Mouse (Mus musculus) heart, postnatal 14 days (tissue): ENCODE measurements around the gene Zfp658. TPM values are rescaled to one million over a fixed set of nuclear protein-coding genes. Genes with fewer than 3 reads are reported as not detected.

Source experiments
- DNase-seq, 2 experiments: peaks; one replicate each; pipeline ENCODE4 v3.0.0; 2021 to 2022
- intact Hi-C: fragments of 180-260 bp; cut with DNase I; formaldehyde crosslinking; loops from one replicate; pipeline ENCODE4 v1.15.1; 2025
- total RNA-seq, 2 experiments: library from RNA; stranded (reverse); gene quantifications; 2 replicates each; pipeline ENCODE4 v1.2.3; 2021

Zfp658 gene
- total RNA-seq, 2 experiments from 2014 or later = 0.98 to 1.00 TPM

DNA sequence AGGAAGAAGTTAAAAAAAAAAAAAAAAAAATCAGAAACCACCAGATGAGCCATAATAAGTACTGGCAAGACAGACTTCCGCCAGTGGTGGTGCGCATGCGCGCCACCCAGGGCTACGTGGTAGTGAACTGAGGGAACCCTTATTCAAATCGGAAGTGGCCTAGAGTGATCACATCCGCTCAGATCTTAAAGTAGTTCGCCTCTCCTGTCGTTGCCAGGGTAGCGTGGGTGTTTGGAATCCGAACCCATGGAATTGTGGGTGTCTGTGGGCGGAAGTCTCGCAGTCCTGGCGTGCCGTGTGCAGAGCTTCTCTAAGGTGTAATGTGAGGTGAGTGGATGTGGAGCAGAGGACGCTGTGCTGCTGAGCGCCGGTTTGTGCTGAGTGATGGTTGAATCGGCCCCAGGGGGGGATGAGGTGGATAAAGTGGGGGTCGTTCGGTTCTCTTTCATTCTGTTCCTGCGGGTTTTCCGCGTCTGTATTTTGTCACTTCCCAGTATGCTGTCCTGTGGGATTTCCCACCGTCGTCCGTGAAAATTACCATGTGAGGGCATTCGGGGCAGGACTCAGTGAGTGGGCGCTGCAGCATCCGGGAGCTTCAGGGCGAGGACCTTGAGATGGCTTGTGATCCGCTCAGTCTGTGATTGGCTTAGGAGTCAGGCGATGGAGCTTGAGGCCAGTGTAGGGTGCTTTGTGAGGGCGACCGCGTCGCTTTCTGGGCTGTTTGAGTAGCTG is 17.6 kb downstream of the Zfp658 start, which contains the start of gene Zfp719:
Gene Zfp719, plus strand, starts transcription at position 171 of the 732 bp plus-strand sequence.
- intact Hi-C loops = loop anchor here (5.0 to 10.0 kb wide), 2 partner anchors 93 to 265 kb away; partner anchors contain the start of genes Ctu1 and Zfp715
- peak; percentile 87 to 90 for DNase-seq

DNA sequence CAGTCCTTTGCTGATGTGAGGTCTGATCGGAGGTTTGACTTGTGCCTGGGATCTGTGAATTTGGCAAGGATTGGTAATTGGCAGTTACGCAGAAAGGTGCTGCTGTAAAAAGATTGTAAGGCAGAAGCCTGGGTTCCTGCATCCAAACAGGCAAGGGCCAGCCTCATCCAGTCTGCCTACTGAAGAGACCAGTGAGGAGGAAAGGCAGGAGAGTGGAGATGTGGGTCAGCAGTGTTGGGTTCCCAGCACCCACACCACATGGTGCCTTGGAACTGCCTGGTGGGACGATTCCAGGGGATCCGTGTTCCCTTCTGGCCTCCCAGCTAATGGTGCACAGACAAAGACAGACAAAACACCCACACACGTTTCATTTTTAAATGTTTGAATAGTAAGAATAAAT is 18.5 kb downstream of the Zfp658 start:
- intact Hi-C loops = loop anchor here (10.0 kb wide), 1 partner anchor 266 kb away; the partner anchor contains the start of gene Zfp715
- peak in 1 of 2 experiments; percentile 3 for DNase-seq

DNA sequence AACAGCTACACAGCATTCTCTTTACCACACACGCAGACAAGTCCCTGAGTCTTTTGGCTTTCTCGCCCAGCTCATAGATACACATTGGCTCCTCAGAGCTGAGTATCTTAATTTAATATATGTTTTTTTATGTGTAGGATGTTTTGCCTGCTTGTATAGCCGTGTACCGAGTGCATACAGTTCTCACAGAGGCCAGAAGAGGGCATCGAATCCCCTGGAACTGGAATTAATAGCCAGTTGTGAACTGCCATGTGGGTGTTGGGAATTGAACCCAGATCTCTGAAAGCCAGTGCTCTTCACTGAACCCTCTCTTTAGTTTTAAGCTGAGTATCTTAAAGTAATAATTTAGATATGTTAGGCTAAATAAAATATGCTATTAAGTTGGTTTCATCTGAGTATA is 22.7 kb downstream of the Zfp658 start:
- intact Hi-C loops = loop anchor here (10.0 kb wide), 1 partner anchor 270 kb away; the partner anchor contains the start of gene Zfp715
- no peak for DNase-seq

DNA sequence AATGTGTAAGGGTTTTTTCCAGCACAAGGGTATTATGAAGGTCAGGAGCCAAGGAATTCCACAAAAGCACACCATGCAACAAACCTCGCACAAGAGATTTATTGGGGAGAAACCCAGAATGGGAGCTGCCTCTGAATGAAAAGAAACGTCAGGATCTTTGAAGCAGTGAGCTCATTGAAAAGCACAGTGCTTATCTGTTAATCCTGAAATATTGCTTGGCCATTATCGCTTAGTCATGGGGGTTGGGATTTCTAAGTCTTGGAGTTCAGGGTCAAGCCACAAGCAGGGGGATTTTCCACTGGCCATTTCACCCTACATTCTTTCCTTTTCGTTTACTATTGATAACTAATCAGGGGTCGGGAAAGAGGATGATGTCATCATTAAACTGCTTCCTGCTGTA is 39.8 kb downstream of the Zfp658 start:
- intact Hi-C loops = no loop called here
- DNase-seq = no peak

DNA sequence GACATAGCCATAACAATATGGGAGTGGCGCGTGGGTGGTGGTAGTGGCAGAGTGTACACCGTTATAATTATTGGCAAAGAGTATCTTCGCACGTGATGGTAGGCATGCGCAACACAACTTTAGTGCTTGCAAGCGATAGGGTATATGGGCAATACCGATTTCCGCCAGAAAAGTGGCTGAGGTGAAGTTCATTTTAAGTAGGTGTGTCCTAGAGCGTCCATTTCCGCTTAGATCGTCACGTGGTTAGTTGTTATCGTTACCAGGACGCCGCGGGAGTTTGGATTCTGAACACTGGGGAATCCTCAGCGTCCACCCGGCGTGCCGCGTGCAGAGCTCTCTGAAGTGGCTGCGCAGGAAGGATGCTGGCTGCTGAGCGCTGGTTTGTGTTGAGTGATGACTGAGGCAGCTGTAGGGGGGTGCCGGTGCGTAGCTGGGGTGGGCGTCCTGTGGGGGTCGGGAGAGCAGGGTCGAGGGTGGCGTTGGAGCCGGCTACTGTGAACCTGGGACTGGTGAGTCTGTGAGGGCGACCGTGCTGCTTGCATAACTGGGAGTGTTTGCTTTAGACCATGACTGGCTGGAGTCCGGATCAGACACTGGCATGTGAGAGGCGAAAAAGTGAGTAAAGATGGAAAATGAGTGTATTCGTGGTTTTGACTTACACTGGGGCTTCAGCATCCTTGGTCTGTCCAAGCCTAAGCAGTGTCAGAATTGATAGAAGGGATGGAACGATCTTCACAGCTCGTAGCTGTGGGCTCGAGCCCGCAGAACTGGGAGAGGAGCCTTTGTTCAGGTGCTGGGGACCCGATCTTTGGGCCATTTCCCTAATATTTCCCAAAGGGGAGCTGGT is 45.1 kb downstream of the Zfp658 start, which contains the start of gene Zfp819:
Gene Zfp819, plus strand, starts transcription at position 274 of the 847 bp plus-strand sequence.
- peak; percentile 15 to 59 for DNase-seq
- intact Hi-C loops = no loop called here

DNA sequence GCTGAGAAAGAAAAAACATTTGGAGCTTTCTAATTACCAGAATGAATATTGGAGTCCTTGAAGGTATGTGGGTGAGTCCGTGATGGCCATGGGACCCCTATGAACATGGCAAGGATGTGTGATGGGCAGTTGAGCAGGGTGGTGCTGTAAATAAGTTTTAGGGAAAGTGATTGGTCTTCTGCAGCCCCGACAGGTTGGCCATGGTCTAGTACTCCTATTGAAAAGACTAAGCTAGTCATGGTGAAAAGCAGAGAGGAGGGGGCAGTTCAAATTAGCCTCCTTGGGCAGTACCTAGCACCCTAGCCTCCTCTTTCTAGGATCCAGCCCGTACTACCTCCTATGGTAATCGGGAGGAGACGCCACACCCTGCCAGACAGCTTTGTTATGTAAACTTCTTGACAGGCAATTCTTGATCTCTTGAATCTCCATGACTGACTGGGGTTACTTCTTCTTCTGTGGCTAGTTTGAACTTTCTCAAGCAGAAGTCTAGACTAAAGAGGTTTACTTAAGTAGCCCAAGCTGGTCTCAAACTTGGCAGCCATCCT is 45.8 kb downstream of the Zfp658 start:
- no peak for DNase-seq
- intact Hi-C loops = no loop called here

DNA sequence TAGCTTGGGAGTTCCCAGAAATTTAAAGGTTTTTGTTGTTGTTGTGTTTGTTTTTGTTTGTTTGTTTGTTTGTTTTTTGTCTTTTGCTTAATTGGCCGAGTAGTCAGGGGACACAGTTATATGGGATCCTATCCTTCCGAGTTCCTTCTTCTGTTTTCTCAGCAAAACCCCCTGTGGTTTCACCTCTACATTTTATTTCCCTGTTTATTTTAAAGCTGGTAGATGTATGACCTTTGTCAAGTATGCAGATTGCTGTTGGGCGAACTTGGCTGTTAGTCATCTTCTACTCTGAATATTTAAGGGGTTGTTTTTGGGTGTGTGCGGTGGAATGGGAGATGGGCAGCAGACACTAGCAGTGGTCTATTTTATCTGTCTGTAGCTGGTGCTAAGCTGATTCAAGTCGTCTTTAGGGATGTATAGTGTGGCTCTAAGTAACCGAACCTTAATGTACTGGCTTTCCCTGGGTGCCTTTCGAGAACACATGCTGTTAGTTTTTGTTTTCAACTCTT is 46.3 kb downstream of the Zfp658 start:
- no peak for DNase-seq
- intact Hi-C loops = no loop called here

DNA sequence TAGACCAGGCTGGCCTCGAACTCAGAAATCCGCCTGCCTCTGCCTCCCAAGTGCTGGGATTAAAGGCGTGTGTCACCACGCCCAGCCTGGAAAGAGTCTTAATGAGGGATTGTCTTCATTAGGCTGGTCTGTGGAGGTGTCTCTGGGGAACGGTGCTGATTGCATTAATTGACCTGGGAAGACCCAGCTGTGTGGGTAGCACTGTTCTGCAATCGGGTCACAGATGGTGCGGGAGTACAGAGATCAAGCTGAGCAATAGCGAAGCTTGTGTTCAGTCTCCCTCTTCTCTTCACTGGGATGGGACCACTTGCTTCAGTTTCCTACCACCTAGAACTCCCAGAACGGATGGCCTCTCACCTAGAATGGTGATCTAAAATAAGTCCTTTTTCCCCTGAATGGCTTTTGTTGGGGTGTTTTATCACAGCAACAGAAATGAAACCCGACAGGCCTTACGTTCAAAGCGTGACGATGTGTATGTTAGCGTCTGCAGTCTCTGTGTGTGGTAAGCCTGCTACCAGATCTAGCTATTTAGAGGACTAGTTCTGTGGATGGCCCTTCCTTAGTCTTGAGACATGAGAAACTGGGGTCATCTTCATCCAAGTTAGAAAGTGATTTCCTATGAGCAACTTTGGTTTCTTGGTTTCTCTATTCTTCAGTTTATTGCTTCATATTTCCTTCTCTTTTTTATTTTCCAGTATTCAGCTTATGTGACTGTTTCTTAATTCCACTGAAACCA is 51.9 kb downstream of the Zfp658 start:
- no peak for DNase-seq
- intact Hi-C loops = no loop called here

DNA sequence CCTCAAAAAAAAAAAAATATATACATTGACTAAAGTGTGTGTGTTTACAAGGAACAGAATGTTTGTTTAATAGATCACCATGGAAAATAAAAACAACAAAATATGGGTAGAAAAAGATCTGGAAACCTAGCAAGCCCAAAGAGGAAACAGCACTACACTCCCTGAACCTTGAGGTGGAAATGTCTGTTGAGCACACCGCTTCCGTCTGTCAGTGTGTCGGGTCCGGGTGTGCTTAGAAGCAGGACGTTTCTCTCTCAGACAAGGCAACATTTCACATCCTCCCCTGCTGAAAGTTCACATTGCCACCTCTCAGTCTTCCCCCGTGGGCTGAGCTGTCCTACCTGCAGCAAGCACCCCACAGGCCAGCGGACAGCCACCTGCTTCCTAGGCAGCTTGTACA is 60.9 kb downstream of the Zfp658 start:
- intact Hi-C loops = no loop called here
- no peak for DNase-seq

DNA sequence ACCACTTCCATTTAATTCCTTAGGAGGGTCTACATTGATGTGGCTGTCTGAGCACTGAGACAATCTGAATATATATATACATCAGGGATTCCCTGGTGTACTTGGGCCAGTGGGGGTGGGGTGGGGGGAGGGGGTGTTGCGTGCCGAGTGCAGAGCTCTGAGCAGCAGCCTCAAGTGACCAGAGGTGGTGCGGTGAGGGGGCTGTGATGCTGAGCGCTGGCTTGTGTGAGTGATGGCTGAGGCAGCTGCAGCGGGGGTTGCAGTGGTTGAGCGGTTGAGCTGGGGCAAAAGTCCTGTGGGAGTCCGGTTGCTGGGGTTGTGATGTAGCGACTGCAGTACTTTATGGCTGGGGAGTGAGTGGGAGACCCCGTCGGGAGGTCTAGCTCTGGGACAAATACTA is 61.8 kb downstream of the Zfp658 start:
- DNase-seq = no peak
- intact Hi-C loops = no loop called here

Other genes starting within 250 kb of the Zfp658 start
- gene Zfp715, start 249.0 kb upstream of the Zfp658 start, total RNA-seq = 10 to 100 TPM; 17.3 to 17.6 TPM
- not detected for gene Siglecf, start 210.9 kb upstream of the Zfp658 start, total RNA-seq
- under 1 TPM; 0.27 to 0.31 TPM for gene Siglecg, start 154.1 kb upstream of the Zfp658 start, total RNA-seq
- gene Lim2, start 134.6 kb upstream of the Zfp658 start, total RNA-seq = not detected
- not detected for gene Nkg7, start 125.2 kb upstream of the Zfp658 start, total RNA-seq
- gene Cldnd2, start 121.5 kb upstream of the Zfp658 start, total RNA-seq = not detected
- gene Etfb, start 118.2 kb upstream of the Zfp658 start, total RNA-seq = 1,000 to 10,000 TPM; 1,151 to 1,177 TPM
- 1 to 10 TPM in 1 of 2 experiments, under 1 TPM in 1; 0.45 to 1.5 TPM for gene Gm45233, start 118.1 kb upstream of the Zfp658 start, total RNA-seq
- gene Vsig10l, start 99.1 kb upstream of the Zfp658 start, total RNA-seq = 1 to 10 TPM; 2.1 to 3.5 TPM
- gene Iglon5, start 72.2 kb upstream of the Zfp658 start, total RNA-seq = under 1 TPM; 0.24 to 0.36 TPM
- gene 4931406B18Rik, start 56.3 kb upstream of the Zfp658 start, total RNA-seq = not detected
- gene Cd33, start 17.8 kb upstream of the Zfp658 start, total RNA-seq = 1 to 10 TPM; 3.7 to 4.1 TPM
- gene Zfp719, start 17.4 kb downstream of the Zfp658 start, total RNA-seq = 1 to 10 TPM; 5.8 to 7.3 TPM
- gene Zfp819, start 44.9 kb downstream of the Zfp658 start, total RNA-seq = not detected
- not detected for gene Ceacam18, start 72.5 kb downstream of the Zfp658 start, total RNA-seq
- 1 to 10 TPM; 1.2 TPM for gene Siglece, start 97.9 kb downstream of the Zfp658 start, total RNA-seq
- 1 to 10 TPM; 3.9 to 4.0 TPM for gene Ctu1, start 109.8 kb downstream of the Zfp658 start, total RNA-seq
- not detected for gene Klk14, start 128.2 kb downstream of the Zfp658 start, total RNA-seq
- not detected for gene Klk13, start 150.3 kb downstream of the Zfp658 start, total RNA-seq
- gene Klk12, start 206.6 kb downstream of the Zfp658 start, total RNA-seq = not detected
- under 1 TPM in 1 of 2 experiments, not detected in 1; 0.17 TPM for gene Klk11, start 212.3 kb downstream of the Zfp658 start, total RNA-seq
- under 1 TPM; 0.22 to 0.33 TPM for gene Klk10, start 218.8 kb downstream of the Zfp658 start, total RNA-seq
- not detected for gene Klk9, start 229.6 kb downstream of the Zfp658 start, total RNA-seq
- 10 to 100 TPM; 10.6 to 14.2 TPM for gene Klk8, start 235.3 kb downstream of the Zfp658 start, total RNA-seq
- under 1 TPM; 0.19 to 0.20 TPM for gene Klk7, start 249.0 kb downstream of the Zfp658 start, total RNA-seq